16 mouse cellular contexts compared by ENCODE assay signal in the genomic region with DNA sequence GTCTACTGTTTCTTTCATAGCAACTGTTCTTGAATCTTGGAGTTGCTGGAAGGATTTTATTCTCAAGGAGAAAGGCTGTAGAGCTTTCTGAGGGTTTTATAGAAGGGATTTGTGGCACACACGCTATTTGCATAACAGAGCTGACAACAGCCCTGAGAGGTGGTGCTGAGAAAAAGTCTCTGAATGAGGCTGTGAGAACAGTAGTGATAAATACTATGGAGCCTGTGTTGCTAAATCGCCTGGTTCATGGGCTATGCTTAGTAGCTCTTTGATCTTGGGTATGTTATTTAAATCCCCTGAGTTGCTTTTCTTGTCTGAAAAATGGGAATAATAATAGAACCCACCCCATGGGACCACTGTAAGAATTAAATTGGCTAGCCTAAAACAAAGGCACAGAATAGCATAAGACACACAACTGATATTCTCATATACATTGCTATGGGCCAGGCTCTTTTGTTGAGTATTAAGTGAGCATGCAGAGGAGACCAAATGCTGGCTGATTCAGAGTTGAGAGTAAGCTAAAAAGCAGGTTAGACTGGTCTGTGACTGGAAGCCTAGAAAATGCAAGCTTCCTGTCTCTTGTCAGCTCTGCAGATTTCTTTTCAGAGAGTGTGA.
A peak's percentile ranks its signal among the peaks of the same experiment; 100 is the strongest.
DNase-seq lines count a peak whose midpoint lies in the region; ATAC-seq and TF ChIP-seq lines count a peak whose summit lies in the region.
"Had no signal": no experiment of that assay in that cellular context is flagged by ENCODE, and none has a peak within 500 bp of the region (broad histone marks: within the 10 kb centered on the region; RNA-seq: fewer than 3 reads in every experiment).

No protein-coding gene starts in this region.

- H3K27me3 ChIP-seq in hindbrain, embryonic 13.5 days, result no peaks in the 10 kb centered on the region
- H3K27me3 ChIP-seq in hindbrain, postnatal 0 days (ENCODE audit: insufficient read depth, low read length), result no peaks in the 10 kb centered on the region
- no peaks in the 10 kb centered on the region for H3K27me3 ChIP-seq in forebrain, embryonic 14.5 days (replicated peaks; ENCODE audit: control insufficient read depth, insufficient read depth, low read length)
- H3K27me3 ChIP-seq: heart, embryonic 13.5 days; liver, embryonic 12.5 days had no signal

- no peak for TF ChIP-seq CTCF in hindbrain, postnatal 0 days (IDR thresholded peaks at IDR 0.05; ENCODE audit: low read depth)

- H3K27ac ChIP-seq in hindbrain, embryonic 13.5 days, result no peak overlapping the region
- no peak overlapping the region for H3K27ac ChIP-seq in hindbrain, postnatal 0 days
- H3K27ac ChIP-seq in forebrain, embryonic 14.5 days (ENCODE audit: low read depth, low read length), result no peak overlapping the region
- H3K27ac ChIP-seq: heart, embryonic 13.5 days; liver, embryonic 12.5 days had no signal

- H3K4me3 ChIP-seq in hindbrain, embryonic 13.5 days, result no peak overlapping the region
- H3K4me3 ChIP-seq in hindbrain, postnatal 0 days (ENCODE audit: low read length), result no peak overlapping the region
- no peak overlapping the region for H3K4me3 ChIP-seq in forebrain, embryonic 14.5 days (ENCODE audit: low read depth, low read length)
- H3K4me3 ChIP-seq: heart, embryonic 13.5 days; liver, embryonic 12.5 days had no signal

- no peak overlapping the region for H3K9ac ChIP-seq in hindbrain, embryonic 13.5 days
- no peak overlapping the region for H3K9ac ChIP-seq in hindbrain, postnatal 0 days (replicated peaks; ENCODE audit: low read length)
- no peak overlapping the region for H3K9ac ChIP-seq in forebrain, embryonic 14.5 days (ENCODE audit: low read length)
- H3K9ac ChIP-seq: heart, embryonic 13.5 days; liver, embryonic 12.5 days; liver, postnatal 0 days had no signal

- H3K36me3 ChIP-seq in hindbrain, embryonic 13.5 days, result no peaks in the 10 kb centered on the region
- no peaks in the 10 kb centered on the region for H3K36me3 ChIP-seq in hindbrain, postnatal 0 days (ENCODE audit: insufficient read depth, low read length)
- no peaks in the 10 kb centered on the region for H3K36me3 ChIP-seq in forebrain, embryonic 14.5 days (ENCODE audit: control insufficient read depth, insufficient read depth, low read length)
- H3K36me3 ChIP-seq: heart, embryonic 13.5 days; liver, embryonic 12.5 days had no signal

- no peaks in the 10 kb centered on the region for H3K4me1 ChIP-seq in hindbrain, embryonic 13.5 days (replicated peaks)
- no peaks in the 10 kb centered on the region for H3K4me1 ChIP-seq in hindbrain, postnatal 0 days (ENCODE audit: insufficient read depth, low read length)
- peaks cover 3% of the 10 kb centered on the region; the same call in 1 of the 2 replicates for H3K4me1 ChIP-seq in forebrain, embryonic 14.5 days (ENCODE audit: control insufficient read depth, insufficient read depth, low read length)
- H3K4me1 ChIP-seq: liver, embryonic 12.5 days had no signal

- DNase-seq in hindbrain, postnatal 0 days (ENCODE audit: low spot score), result no peak
- DNase-seq in retina, postnatal 1 day, result peak; percentile 3
- DNase-seq in retina, embryonic 14.5 days (ENCODE audit: low spot score), result no peak
- peak; percentile 17 for DNase-seq in forebrain, embryonic 14.5 days (ENCODE audit: low spot score)
- DNase-seq in ovary, postnatal 10 days (ENCODE audit: low spot score), result no peak
- DNase-seq in thymus, postnatal 25 days, result no peak
- DNase-seq: adrenal gland, adult 8-10 months; B cell, adult 2 months; kidney, adult 11 months; spleen, adult 18-20 months; thymus, postnatal 36 days had no signal

- 0 out of 2 replicates have a peak, but pooled peaks have one; percentile 21 for ATAC-seq in hindbrain, embryonic 13.5 days (ENCODE audit: low FRiP score)
- ATAC-seq in hindbrain, postnatal 0 days, result no peak
- ATAC-seq in forebrain, embryonic 14.5 days, result peak; percentile 45
- ATAC-seq: inflammation-experienced regulatory T-cells, adult 6 months; liver, embryonic 12.5 days; liver, postnatal 0 days had no signal

- 17% methylated on average over 2 of the region's 2 CpGs for WGBS in hindbrain, embryonic 13.5 days
- 15% methylated on average over 2 of the region's 2 CpGs for WGBS in hindbrain, postnatal 0 days
- WGBS in forebrain, embryonic 14.5 days, result 5% methylated on average over 2 of the region's 2 CpGs

- no peak overlapping the region for H3K4me2 ChIP-seq in hindbrain, embryonic 13.5 days
- no peak overlapping the region for H3K4me2 ChIP-seq in hindbrain, postnatal 0 days (ENCODE audit: low read depth, low read length)
- H3K4me2 ChIP-seq in forebrain, embryonic 14.5 days (ENCODE audit: low read length), result no peak overlapping the region
- H3K4me2 ChIP-seq: heart, embryonic 13.5 days; liver, embryonic 12.5 days had no signal

- no peaks in the 10 kb centered on the region for H3K9me3 ChIP-seq in hindbrain, embryonic 13.5 days
- H3K9me3 ChIP-seq in hindbrain, postnatal 0 days (ENCODE audit: low read length), result no peaks in the 10 kb centered on the region
- no peaks in the 10 kb centered on the region for H3K9me3 ChIP-seq in forebrain, embryonic 14.5 days (replicated peaks; ENCODE audit: control insufficient read depth, low read length)
- H3K9me3 ChIP-seq: heart, embryonic 13.5 days; liver, embryonic 12.5 days had no signal

Comparison
In these comparisons a context has a peak if more than half of its experiments do, and no peak if none do; other contexts are left out.
1. DNase-seq: peak in retina, postnatal 1 day (single experiment) and forebrain, embryonic 14.5 days (single experiment); none in hindbrain, postnatal 0 days (single experiment), retina, embryonic 14.5 days (single experiment), ovary, postnatal 10 days (single experiment) and thymus, postnatal 25 days (single experiment).